Mouse (Mus musculus) spleen, adult 10 weeks (tissue): Measurements from ENCODE around the gene Prnp. TPM values are rescaled to one million over a fixed set of nuclear protein-coding genes. Genes with fewer than 3 reads are reported as not detected.

Experiments
- polyA plus RNA-seq: library from polyadenylated mRNA; stranded (reverse); fragments of 350-450 nt; fragmentation: Illumina TruSeq; extraction: RNeasy Lipid Tissue Mini Kit (QIAGEN cat#74804); gene quantifications from one replicate; pipeline ENCODE4 v1.2.3, GENCODE M21; 2015; ENCODE audit warnings: low replicate concordance; ENCODE audit not compliant: insufficient read depth

Gene Prnp
- polyA plus RNA-seq: 47.9 TPM

DNA sequence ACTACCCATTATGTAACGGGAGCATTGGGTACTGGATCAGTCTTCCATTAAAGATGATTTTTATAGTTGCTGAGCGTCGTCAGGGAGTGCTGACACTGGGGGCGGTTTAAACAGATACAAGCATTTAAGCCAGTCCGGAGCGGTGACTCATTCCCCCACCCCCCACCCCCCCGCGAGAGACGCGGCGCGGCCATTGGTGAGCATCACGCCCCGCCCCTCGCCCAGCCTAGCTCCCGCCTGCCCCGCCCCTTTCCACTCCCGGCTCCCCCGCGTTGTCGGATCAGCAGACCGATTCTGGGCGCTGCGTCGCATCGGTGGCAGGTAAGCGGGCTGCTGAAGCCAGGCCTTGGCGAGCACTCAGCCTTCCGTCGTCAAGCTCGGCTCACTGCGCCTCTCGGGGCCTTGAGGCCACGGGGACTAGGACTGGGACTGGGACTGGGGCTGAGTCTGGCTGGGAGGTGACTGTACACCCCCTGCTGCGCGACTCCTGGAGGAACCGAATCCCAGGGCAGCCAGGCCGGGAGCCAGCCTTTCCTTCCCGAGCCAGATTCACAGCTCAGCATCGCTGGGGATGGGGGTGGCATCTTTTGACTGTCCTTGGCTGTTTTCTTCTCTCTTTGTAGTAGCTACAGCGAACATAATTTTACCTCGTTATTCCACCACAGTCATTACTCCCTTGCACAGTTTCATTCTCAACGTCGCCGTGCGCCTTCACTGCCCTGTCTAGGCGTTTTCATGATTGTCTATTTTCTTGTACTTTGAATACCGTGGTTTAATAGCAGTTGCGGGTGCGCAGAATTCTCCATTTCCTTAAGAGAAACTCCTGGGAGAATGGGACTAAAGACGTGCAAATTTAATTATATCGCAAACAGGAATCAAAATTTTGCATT lies at the start of gene Prnp, which contains the start of gene Prn:
Prnp (plus strand) TSS at position 246 of the 890 bp plus-strand sequence.
Prn (plus strand) TSS at position 275 of the 890 bp plus-strand sequence.

DNA sequence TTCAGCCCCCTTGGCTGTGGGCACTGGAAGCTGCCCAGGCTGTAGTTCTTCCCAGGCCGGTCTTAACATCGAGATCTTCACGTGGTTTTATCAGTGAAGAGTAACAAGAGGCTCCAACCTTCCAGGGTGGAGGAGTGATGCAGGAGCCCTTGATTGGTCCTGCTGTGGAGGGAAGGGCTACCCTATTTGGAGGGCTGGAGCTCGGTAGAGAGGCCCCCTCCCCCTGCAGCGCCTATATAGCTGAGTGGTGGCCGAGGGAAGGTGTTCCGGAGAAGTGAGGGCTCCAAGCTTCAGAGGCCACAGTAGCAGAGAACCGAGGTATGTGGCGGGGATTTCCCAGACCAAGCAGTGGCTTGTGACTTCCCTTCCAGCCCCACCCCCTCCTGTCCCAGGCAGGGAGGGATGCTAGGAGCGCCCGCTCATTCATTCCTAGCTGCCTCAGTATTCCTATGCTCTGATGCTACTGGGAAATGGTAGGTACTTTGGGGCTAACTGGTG lies 40.9 kb downstream of the Prnp start, which contains the start of gene Prnd:
Prnd (plus strand) TSS at position 264 of the 498 bp plus-strand sequence.

Other genes starting within 250 kb of the Prnp start
- 0.30 TPM for gene Erv3, start 50.2 kb upstream of the Prnp start, polyA plus RNA-seq
- not detected for gene Prn, start within 50 bp of the Prnp start, polyA plus RNA-seq
- 3.3 TPM for gene Prnd, start 40.9 kb downstream of the Prnp start, polyA plus RNA-seq
- gene Rassf2, start 120.3 kb downstream of the Prnp start, polyA plus RNA-seq: 102 TPM
- gene Slc23a2, start 235.2 kb downstream of the Prnp start, polyA plus RNA-seq: 28.7 TPM